Mouse (Mus musculus) telencephalon, adult 2 months (tissue): ENCODE data around the gene Trio.

Experiments
- DNase-seq: peaks from one replicate; pipeline ENCODE4 v3.0.0-alpha.2; 2011; ENCODE audit warnings: low read depth, low spot score

The Trio gene

GRCm38 (mm10) chr15:27923987-27924341, 101.7 kb downstream of the Trio start:
- DNase-seq: no peak

DNA sequence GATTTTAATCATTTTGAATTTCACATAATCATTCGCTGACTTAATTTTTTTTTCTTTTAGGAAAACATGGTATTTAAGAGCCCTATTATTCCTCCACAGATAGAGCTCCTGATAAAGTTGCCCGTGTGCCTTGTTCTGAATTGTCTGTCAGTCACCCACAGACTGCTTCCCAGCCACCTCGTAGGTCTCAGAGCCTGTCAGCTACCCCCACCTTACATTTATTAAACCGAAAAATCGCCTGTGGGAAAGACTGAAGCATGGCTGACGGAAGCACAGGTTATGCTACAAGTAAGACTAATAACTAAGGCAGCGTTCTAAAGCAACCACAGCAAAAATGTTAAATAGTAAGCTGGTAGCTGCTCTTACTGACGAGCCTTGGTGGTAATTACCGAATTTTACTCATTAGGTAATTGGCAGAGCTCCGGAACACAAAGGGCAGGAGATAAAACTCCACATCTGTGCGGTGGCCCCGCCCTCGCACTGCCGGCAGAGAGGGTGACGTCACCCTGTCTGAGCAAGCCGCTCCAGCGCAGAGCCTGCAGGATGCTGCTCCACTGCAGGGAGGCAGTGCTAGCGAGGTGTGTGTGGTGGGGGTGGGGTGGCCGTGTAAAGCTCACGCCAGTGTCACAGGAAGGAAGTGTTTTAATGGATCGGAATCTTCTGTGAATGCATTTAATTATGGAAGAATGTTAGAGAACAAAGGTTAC, 102.2 kb downstream of the Trio start:
- DNase-seq: peak; percentile 68

GRCm38 (mm10) chr15:27920751-27921150, 104.9 kb downstream of the Trio start:
- no peak for DNase-seq

DNA sequence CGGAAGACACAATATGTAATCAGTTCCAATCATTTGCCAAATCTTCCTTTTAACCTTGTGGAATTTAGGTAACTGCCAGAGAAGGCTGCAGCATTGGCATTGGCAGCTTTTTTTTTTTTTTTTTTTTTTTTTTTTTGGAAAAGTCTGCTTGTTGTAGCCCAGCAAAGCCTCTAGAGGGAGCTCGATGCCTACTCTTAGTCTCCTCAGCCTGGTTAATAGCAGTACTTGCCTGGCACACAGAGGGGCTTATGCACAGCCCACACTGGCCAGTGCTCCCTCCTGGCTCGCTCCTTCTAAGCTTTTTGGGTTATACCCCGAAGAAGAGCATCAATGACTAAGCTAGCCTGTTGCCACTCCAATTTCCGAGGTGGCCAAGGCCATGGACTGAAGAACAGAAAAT, 106.1 kb downstream of the Trio start:
- peak; percentile 68 for DNase-seq

DNA sequence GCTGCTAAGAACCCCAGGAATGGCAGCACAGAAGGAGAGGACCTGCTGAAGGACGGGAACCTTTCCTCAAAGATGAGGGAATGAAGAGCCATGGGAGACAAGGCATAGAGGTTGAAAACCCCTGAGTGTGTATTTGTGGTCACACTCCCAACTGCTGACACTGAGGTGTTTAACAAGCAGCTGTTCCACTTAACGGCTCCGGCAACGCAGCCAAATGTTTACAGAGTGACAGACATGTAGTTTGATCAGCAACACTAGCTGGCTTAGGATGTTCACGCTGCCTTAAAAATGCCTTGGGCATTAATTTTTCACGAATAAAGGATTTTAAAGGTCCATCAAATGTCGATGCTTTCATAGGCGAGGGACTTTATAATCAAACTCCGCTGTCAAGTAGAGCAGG, 106.8 kb downstream of the Trio start:
- no peak for DNase-seq

DNA sequence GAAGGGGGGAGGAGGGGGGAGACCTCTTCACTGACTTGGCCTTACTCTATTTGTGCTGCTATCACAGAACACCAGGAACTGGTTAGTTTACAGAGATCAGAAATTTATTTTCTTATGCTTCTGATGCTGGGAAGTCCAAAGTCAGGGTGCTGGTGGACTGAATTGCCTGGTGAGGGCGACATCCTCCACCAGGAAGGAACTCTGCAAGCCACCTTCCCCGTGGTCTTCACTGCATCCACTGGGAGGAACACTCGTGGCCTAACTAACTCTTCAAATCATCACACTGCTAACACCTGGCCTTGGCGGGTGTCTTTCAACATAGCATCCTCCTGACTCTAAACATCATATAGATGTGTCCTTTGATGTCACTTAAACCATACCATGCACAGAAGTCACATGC, 109.4 kb downstream of the Trio start:
- DNase-seq: no peak

DNA sequence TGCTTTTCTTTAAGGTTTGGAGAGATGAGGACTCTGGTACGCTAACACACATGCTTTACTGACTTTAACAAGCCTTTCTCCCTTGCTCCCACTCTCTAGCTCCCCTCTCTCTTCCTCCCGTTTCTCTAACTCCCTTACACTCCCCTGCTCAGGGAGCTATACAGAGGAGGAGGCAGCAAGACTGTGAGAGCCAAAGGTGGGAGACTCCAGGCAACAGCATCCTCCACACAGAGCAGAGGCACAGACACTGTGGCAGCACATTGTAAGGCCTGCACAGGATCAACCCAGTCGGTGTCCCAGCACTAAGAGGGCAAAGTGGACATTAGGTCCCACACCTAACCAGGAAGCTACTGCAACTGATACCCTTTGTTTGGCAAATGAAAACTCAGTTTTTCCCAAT, 112.6 kb downstream of the Trio start:
- DNase-seq: no peak

DNA sequence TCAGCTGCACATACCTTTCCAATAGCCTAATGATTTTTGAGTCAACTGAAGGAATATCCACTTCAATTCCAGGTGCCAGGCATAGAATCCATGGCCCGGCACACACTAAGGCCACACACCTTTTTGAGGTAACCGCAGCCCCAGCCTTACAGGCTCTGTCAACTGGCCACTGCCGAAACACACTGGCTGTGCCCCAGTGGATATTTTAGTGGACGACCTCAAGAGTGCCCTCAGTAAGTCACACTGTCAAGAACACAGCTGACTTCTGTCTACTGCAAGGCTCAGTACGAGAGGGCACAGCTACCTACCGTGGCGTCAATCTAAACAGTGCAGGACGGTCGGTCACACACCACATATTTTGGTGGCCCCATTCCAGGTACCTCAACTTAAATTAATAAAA, 114.5 kb downstream of the Trio start:
- DNase-seq: no peak

GRCm38 (mm10) chr15:27910179-27910578, 115.5 kb downstream of the Trio start:
- DNase-seq: no peak

DNA sequence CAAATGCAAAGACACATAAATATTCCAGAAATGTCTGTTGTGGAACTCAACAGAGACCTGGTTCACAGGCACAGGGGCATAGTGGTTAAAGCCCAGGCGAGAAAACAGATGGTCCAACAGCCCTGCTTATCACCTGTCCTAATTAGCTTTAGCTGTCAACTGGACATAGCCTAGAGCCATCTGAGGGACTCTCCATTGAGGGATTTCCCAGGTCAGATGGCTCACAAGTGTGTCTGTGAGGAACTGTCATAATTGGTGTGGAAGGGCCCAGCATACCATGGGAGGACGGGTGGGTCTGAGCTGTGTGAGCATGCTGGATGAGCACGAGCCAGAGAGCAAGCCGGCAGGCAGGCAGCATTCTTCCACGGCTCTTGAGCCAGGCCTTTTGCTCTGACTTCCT, 118.0 kb downstream of the Trio start:
- DNase-seq: no peak

DNA sequence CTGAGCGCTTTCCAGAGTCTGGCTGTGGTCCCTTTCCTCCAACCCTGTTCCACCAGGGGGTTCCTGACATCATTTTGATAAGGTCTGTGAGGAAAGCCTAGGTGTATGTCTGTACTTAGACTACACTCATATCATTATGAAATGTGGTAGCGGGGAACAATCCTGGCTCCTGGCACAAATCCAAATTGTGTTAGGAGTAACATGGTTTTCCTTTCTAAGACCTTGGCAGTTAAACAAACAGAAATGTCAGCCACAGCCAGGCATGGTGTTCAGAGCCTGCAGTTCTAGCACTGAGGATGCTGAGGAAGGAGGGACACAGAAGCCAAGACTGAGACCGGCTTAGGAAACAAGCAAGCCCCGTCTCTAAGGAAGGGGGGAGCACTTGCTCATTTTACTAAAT, 119.2 kb downstream of the Trio start:
- no peak for DNase-seq

GRCm38 (mm10) chr15:27905341-27905740, 120.3 kb downstream of the Trio start:
- no peak for DNase-seq

DNA sequence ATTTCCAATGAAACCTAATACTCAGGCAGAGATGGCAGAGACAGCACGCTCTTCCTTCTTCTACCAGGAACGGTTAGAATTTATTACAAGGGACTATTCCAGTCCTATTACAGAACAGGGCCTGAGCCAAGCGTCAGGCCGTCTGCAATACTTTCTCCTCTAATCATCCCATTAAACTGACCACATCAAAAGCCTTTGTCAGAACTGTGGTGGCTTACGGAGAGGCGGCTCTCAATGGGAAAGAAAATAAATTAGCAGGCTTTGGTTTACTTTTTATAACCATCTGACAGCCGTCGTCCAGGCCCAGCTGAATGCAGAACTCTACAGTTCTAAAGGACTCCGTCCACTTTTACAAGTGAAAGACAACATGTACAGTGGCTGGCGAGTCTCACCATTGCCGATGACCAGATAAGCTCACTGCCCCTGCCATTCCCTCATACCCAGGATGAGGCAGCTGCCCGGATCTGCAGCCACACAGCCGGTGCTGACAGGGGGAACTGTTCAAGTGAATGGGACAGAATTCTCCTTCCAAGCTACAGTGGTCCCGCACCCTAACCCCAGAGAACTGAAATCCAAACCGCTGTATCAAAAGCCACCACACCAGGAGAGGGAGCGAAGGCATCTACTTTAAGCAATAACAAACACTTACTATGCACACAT, 121.2 kb downstream of the Trio start:
- DNase-seq: no peak

DNA sequence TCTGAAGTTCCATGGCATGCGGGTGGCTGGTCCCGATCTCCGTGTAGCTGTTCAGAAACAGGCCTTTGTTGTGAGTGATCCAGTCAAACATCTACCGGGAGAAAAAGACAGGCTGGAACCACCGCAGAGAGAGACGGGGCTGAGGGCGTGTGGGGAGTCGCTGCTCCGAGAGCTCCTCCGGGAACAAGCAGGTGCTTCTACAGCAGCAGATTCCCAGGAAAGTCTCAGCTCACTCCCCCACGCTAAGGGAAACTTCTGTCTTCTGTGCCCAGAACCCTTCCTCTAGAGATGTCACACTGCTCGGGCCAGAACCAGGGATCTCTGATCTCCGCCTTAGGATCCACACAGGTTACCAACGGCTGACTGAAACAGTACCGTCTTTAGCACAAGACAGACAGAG, 124.4 kb downstream of the Trio start:
- peak; percentile 36 for DNase-seq

GRCm38 (mm10) chr15:27898795-27899406, 126.7 kb downstream of the Trio start:
- DNase-seq: no peak

DNA sequence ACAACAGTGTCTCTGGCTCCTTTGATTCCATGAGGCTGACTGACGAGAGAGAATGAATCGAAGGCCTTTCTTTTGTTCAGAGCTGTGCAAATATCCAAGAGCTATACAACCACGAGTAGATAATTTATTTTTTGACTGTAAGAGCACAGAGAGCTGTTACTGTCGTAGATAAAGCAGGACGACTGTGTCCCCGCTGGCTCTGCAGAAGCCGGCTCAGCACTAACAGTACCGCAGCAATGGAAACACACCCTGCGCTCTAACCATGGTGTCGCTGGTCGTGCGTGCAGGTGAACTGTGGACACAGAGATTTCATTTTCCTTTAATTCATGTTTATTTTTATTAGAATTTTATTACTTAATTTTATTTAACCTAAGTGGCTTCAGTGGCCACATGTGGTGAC, 131.5 kb downstream of the Trio start:
- DNase-seq: no peak

DNA sequence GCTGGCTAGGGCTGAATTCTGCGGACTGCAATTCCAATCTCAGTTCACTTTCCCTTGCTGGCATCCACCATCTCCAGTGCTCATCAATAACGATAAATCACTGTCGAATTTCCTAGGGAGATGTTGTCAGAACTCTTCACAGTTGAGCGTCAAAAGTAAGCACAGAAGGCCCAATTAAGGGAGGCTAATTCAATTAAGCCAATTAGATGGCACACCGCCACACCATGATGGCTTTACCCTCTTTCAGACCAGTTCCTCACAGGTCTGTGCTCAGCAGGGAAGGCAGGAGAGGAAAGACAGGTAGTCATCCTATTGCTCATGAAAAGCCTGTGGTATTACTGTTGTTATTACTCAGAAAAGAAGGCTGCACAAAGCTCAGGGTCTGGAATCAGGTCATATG, 133.6 kb downstream of the Trio start:
- no peak for DNase-seq

DNA sequence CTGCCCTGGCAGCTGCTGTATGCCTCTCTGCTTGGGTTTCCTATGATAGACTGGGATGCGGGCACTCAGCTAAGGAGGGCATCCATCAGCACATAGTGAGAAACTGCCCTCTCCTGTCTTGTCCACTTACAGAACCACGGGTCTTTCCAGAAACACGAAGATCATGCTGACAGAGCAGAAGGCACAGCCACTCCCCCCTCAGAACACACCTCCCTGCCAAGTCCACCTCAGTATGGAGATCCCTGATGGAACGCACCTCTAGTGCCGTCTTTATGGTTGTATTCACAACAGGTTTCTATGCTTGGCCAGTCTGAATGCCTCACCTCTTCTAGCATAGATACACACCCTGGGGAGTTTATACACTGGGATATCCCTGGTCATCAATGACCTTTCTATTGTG, 135.0 kb downstream of the Trio start:
- no peak for DNase-seq

GRCm38 (mm10) chr15:27888153-27888552, 137.5 kb downstream of the Trio start:
- no peak for DNase-seq

GRCm38 (mm10) chr15:27886992-27887391, 138.7 kb downstream of the Trio start:
- no peak for DNase-seq

DNA sequence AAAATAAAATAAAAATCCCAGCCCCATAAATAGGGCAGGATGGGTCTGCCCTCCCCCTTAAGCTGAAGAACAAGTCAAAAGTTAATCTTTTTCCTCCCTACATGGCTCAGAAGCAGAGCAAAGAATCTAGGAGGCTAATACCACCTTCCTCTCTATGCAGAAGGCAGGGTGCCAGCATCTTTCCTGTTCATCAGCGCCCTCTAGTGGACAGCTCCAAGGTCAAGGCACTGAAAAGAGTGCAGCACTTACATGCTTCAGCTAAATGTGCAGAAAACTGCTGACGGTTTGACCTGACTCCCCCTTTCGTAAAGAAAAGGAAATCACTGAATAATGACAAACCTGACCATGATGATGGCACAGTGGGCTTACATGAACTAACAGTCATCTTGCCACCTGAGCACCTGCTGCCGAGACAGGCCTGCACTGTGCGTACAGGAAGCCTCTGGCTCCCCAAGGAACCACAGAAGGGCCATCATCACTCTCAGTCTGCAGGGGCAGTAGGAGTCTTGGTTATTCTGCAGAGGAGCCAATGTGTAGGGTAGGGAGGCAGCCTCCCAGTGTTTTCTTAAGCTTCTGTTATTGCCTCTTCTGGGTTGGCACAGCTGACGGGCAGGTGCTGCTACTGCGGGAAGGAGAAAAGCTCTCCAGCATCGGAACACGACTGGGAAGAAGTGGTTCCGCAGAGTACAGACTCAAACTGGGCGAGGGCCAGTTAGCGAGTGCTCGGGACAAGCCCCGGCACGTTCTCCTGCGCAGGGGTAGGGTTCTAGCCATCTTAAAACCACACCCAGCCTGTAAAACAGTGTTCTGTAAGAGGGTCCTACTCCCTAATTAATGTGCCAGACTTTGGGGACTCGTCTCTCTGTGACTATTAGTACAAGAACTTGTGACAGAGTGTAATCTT, 141.0 kb downstream of the Trio start:
- DNase-seq: peak; percentile 62

- DNase-seq: peak; percentile 83
Observed at GRCm38 (mm10) chr15:27883881-27884280, 141.8 kb downstream of the Trio start.
